28 mouse cellular contexts compared by ENCODE assay signal in genomic region chr7:19449165-19449564, GRCm38 (mm10). TPM values are rescaled to one million over a fixed set of nuclear protein-coding genes. Genes with fewer than 3 reads are reported as not detected.
"Had no signal": no experiment of that assay in that cellular context is flagged by ENCODE, and none has a peak within 500 bp of the region (broad histone marks: within the 10 kb centered on the region; RNA-seq: fewer than 3 reads in every experiment).

No protein-coding gene starts in this region.

- H3K9me3 ChIP-seq: limb, embryonic 10.5 days; limb, embryonic 13.5 days; liver, embryonic 12.5 days; liver, embryonic 15.5 days; lung, embryonic 15.5 days; megakaryocyte, embryonic 14.5 days; midbrain, embryonic 13.5 days; neural tube, embryonic 13.5 days; stomach, embryonic 15.5 days had no signal

- H3K9ac ChIP-seq: limb, embryonic 13.5 days; liver, embryonic 12.5 days; liver, embryonic 15.5 days; lung, embryonic 15.5 days; midbrain, embryonic 13.5 days; neural tube, embryonic 13.5 days; stomach, embryonic 15.5 days had no signal

- H3K4me3 ChIP-seq: left cerebral cortex, adult 2 months; limb, embryonic 10.5 days; limb, embryonic 13.5 days; liver, embryonic 12.5 days; liver, embryonic 15.5 days; lung, embryonic 15.5 days; megakaryocyte, embryonic 14.5 days; midbrain, embryonic 10.5 days; midbrain, embryonic 13.5 days; myocyte; neural tube, embryonic 13.5 days; stomach, embryonic 15.5 days had no signal

- H3K4me2 ChIP-seq: limb, embryonic 13.5 days; liver, embryonic 12.5 days; liver, embryonic 15.5 days; lung, embryonic 15.5 days; midbrain, embryonic 13.5 days; neural tube, embryonic 13.5 days; stomach, embryonic 15.5 days had no signal

- H3K4me1 ChIP-seq: limb, embryonic 10.5 days; limb, embryonic 13.5 days; liver, embryonic 12.5 days; liver, embryonic 15.5 days; lung, embryonic 15.5 days; midbrain, embryonic 13.5 days; neural tube, embryonic 13.5 days; stomach, embryonic 15.5 days had no signal

- H3K27ac ChIP-seq: left cerebral cortex, adult 2 months; limb, embryonic 10.5 days; limb, embryonic 13.5 days; liver, embryonic 12.5 days; liver, embryonic 15.5 days; lung, embryonic 15.5 days; midbrain, embryonic 10.5 days; midbrain, embryonic 13.5 days; neural tube, embryonic 13.5 days; stomach, embryonic 15.5 days had no signal

- ATAC-seq: liver, embryonic 12.5 days; midbrain, embryonic 13.5 days; midbrain, embryonic 16.5 days had no signal

- DNase-seq: kidney, adult 2 months; kidney, postnatal 14 days; kidney, postnatal 4 days; layer of hippocampus, postnatal 36 days; liver; lung, adult 18-20 months; lung, postnatal 10 days; lung, postnatal 36 days; retina, postnatal 1 day; right cerebral cortex, postnatal 25 days; spleen, adult 18-20 months; thymus, postnatal 25 days had no signal

- H3K27me3 ChIP-seq: limb, embryonic 13.5 days; liver, embryonic 12.5 days; liver, embryonic 15.5 days; lung, embryonic 15.5 days; megakaryocyte, embryonic 14.5 days; midbrain, embryonic 13.5 days; neural tube, embryonic 13.5 days; stomach, embryonic 15.5 days had no signal

RNA-seq across cellular contexts. Expression of gene Exoc3l2, which starts 14.0 kb away (rescaled TPM):
- total RNA-seq: neutrophil, adult 5-6 weeks had no signal
- polyA plus RNA-seq: myocyte had no signal

RNA-seq across cellular contexts. Expression of gene Ckm, which starts 44.6 kb away (rescaled TPM):
- total RNA-seq: layer of hippocampus, adult 18-20 months; left cerebral cortex, adult 2 months; monocyte, adult 5-6 weeks; neutrophil, adult 5-6 weeks had no signal
- polyA plus RNA-seq: limb, embryonic 10.5 days; midbrain, embryonic 10.5 days had no signal

RNA-seq across cellular contexts. Expression of gene Klc3, which starts 45.3 kb away (rescaled TPM):
- total RNA-seq: monocyte, adult 5-6 weeks had no signal
